Mouse (Mus musculus): ENCODE measurements at regions not wholly inside any gene's neighbourhood (a gene's known extent, or its start where the extent isn't known, plus 50 kb on each side); places are given as distances from the start of the nearest gene placed in this dataset.

GRCm38 (mm10) chr12:51118781-51119180, 229.1 kb upstream of the G2e3 start:
- TF ChIP-seq POLR2A (IDR thresholded peaks at IDR 0.05; ENCODE audit: control insufficient read depth, extremely low read depth, insufficient read depth, low read length, poor library complexity) (no peak), CTCF (IDR thresholded peaks at IDR 0.05; ENCODE audit: borderline replicate concordance, control insufficient read depth, extremely low read depth, insufficient read depth, low read length, poor library complexity) (no peak)
